Mouse (Mus musculus): ENCODE results near the gene Sema6d.

DNA sequence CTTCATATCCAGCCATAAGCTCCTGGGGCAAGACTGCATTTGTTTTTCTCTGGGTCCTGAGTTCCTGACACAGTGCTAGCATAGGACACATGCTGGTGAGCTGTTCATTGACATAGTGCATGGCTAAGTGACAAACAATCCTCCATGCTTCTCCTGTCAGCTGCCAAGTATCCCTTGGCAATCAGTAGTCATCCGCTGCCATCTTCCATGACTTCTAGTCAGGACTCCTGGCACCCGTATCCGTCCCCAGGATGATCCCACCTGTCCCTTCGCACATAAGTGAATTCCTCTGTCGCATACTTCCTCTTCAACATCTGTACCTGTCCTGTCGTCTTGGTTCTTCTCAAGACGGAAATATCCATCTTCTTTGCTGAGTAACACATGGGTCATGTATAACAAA lies 468.3 kb downstream of the Sema6d start:
- no peak for TF ChIP-seq TAL1 (IDR thresholded peaks at IDR 0.05; ENCODE audit: low read length)
- TF ChIP-seq GATA1 (IDR thresholded peaks at IDR 0.05; ENCODE audit: low read length) = no peak

Measured in erythroblast, embryonic 14.5 days (primary cell).